Mouse (Mus musculus) MEL (cell line): ENCODE data around the gene Ubtd2. TPM values are rescaled to one million over a fixed set of nuclear protein-coding genes. Genes with fewer than 3 reads are reported as not detected.

Source experiments
- DNase-seq: peaks from one replicate; pipeline ENCODE4 v3.0.0; 2011; ENCODE audit warnings: low read depth, low spot score
- H3K27ac ChIP-seq: 2 replicates; pipeline ENCODE4 v1.5.1; 2012; ENCODE audit warnings: low read depth, mild to moderate bottlenecking, control low read depth, low read length, moderate library complexity; ENCODE audit not compliant: control insufficient read depth
- H3K27me3 ChIP-seq, 2 experiments: fragments of 150-350 bp in 1 of 2; sonication (generic) in 1 of 2; 2 replicates each; pipeline ENCODE4 v1.6.1; 2012; ENCODE audit warnings: low read length in 2 of 2, mild to moderate bottlenecking in 2 of 2, improper control_type of control experiment in 1 of 2, moderate library complexity in 1 of 2; ENCODE audit not compliant: insufficient read depth in 2 of 2, control insufficient read depth in 1 of 2
- H3K36me3 ChIP-seq, 2 experiments: 2 replicates each; pipeline ENCODE4 v1.6.1; 2012 to 2014; ENCODE audit warnings: low read length in 2 of 2, improper control_type of control experiment in 1 of 2, inconsistent platforms in 1 of 2, mild to moderate bottlenecking in 1 of 2; ENCODE audit not compliant: insufficient read depth in 2 of 2, control insufficient read depth in 1 of 2
- H3K4me1 ChIP-seq, 2 experiments: fragments of 150-350 bp in 1 of 2; sonication (generic) in 1 of 2; 2 replicates each; pipeline ENCODE4 v1.6.1; 2012; ENCODE audit warnings: low read length in 2 of 2, improper control_type of control experiment in 1 of 2, mild to moderate bottlenecking in 1 of 2; ENCODE audit not compliant: insufficient read depth in 2 of 2, control insufficient read depth in 1 of 2
- H3K4me3 ChIP-seq, 2 experiments: fragments of 150-350 bp in 1 of 2; sonication (generic) in 1 of 2; 2 replicates each; pipeline ENCODE4 v1.5.1; 2012; ENCODE audit warnings: low read depth in 2 of 2, low read length in 2 of 2, mild to moderate bottlenecking in 2 of 2, moderate library complexity in 2 of 2, control low read depth in 1 of 2, improper control_type of control experiment in 1 of 2; ENCODE audit not compliant: control insufficient read depth in 1 of 2, insufficient read depth in 1 of 2
- H3K79me2 ChIP-seq: 2 replicates; pipeline ENCODE4 v1.6.1; 2012; ENCODE audit warnings: mild to moderate bottlenecking, low read length, moderate library complexity; ENCODE audit not compliant: control insufficient read depth, poor library complexity, insufficient read depth
- H3K9ac ChIP-seq: 2 replicates; pipeline ENCODE4 v1.6.1; 2012; ENCODE audit warnings: low read depth, mild to moderate bottlenecking, control low read depth, low read length, moderate library complexity; ENCODE audit not compliant: control insufficient read depth, poor library complexity, severe bottlenecking
- H3K9me3 ChIP-seq: fragments of 150-350 bp; sonication (generic); replicated peaks from 2 replicates; pipeline ENCODE4 v1.6.1; 2012; ENCODE audit warnings: mild to moderate bottlenecking, low read length, improper control_type of control experiment, moderate library complexity; ENCODE audit not compliant: insufficient read depth
- BHLHE40 ChIP-seq: IDR thresholded peaks from 2 replicates; pipeline ENCODE4 v1.6.1; 2012; ENCODE audit warnings: low read depth, mild to moderate bottlenecking, inconsistent platforms, low read length, improper control_type of control experiment, borderline replicate concordance
- CHD1 ChIP-seq: IDR thresholded peaks from 2 replicates; pipeline ENCODE4 v1.6.1; 2012; ENCODE audit warnings: low read depth, mild to moderate bottlenecking, inconsistent platforms, low read length, improper control_type of control experiment
- CTCF ChIP-seq, 3 experiments: IDR thresholded peaks in 2 of 3; conservative IDR thresholded peaks in 1 of 3; 2 replicates each; pipeline ENCODE4 v1.5.1; 2011 to 2012; ENCODE audit warnings: low read length in 3 of 3, low read depth in 2 of 3, mild to moderate bottlenecking in 2 of 3, improper control_type of control experiment in 1 of 3, inconsistent platforms in 1 of 3, mixed read lengths in 1 of 3, moderate library complexity in 1 of 3; ENCODE audit not compliant: control insufficient read depth in 1 of 3, insufficient read depth in 1 of 3, poor library complexity in 1 of 3, severe bottlenecking in 1 of 3
- E2F4 ChIP-seq: IDR thresholded peaks from 2 replicates; pipeline ENCODE4 v1.6.1; 2011; ENCODE audit warnings: low read depth, low read length, improper control_type of control experiment, borderline replicate concordance
- ELF1 ChIP-seq: IDR thresholded peaks from 2 replicates; pipeline ENCODE4 v1.6.1; 2014; ENCODE audit warnings: low read depth, mild to moderate bottlenecking, inconsistent platforms, low read length, improper control_type of control experiment, moderate library complexity
- GABPA ChIP-seq: IDR thresholded peaks from 2 replicates; pipeline ENCODE4 v1.6.1; 2012; ENCODE audit warnings: low read depth, mild to moderate bottlenecking, inconsistent platforms, low read length, improper control_type of control experiment, moderate library complexity
- GATA1 ChIP-seq: IDR thresholded peaks from 2 replicates; pipeline ENCODE4 v1.6.1; 2011; ENCODE audit warnings: low read depth, low read length, improper control_type of control experiment
- HCFC1 ChIP-seq: IDR thresholded peaks from 2 replicates; pipeline ENCODE4 v1.6.1; 2012; ENCODE audit warnings: low read depth, mild to moderate bottlenecking, inconsistent platforms, low read length, improper control_type of control experiment, moderate library complexity
- JUND ChIP-seq: IDR thresholded peaks from 2 replicates; pipeline ENCODE4 v1.6.1; 2011; ENCODE audit warnings: low read depth, mild to moderate bottlenecking, improper control_type of control experiment, low read length
- KAT2A ChIP-seq: conservative IDR thresholded peaks from 2 replicates; pipeline ENCODE4 v1.6.1; 2012; ENCODE audit warnings: low read depth, low read length, improper control_type of control experiment, inconsistent platforms
- MAFK ChIP-seq: IDR thresholded peaks from 2 replicates; pipeline ENCODE4 v1.6.1; 2011; ENCODE audit warnings: low read depth, mild to moderate bottlenecking, low read length, improper control_type of control experiment, borderline replicate concordance
- MAX ChIP-seq: IDR thresholded peaks from 2 replicates; pipeline ENCODE4 v1.6.1; 2011; ENCODE audit warnings: low read length, improper control_type of control experiment
- MAZ ChIP-seq: IDR thresholded peaks from 2 replicates; pipeline ENCODE4 v1.6.1; 2012; ENCODE audit warnings: low read depth, mild to moderate bottlenecking, inconsistent platforms, low read length, improper control_type of control experiment
- MEF2A ChIP-seq: IDR thresholded peaks from 2 replicates; pipeline ENCODE4 v1.6.1; 2014; ENCODE audit warnings: low read depth, mild to moderate bottlenecking, inconsistent platforms, low read length, improper control_type of control experiment; ENCODE audit not compliant: poor library complexity, insufficient replicate concordance, severe bottlenecking; ENCODE audit errors: extremely low read depth
- MXI1 ChIP-seq: IDR thresholded peaks from 2 replicates; pipeline ENCODE4 v1.6.1; 2011; ENCODE audit warnings: mild to moderate bottlenecking, low read depth, low read length, improper control_type of control experiment
- MYB ChIP-seq: IDR thresholded peaks from 2 replicates; pipeline ENCODE4 v1.6.1; 2011; ENCODE audit warnings: mild to moderate bottlenecking, low read depth, low read length, improper control_type of control experiment
- MYC ChIP-seq: IDR thresholded peaks from 2 replicates; pipeline ENCODE4 v1.6.1; 2011; ENCODE audit warnings: low read depth, mild to moderate bottlenecking, low read length, improper control_type of control experiment, moderate library complexity
- NELFE ChIP-seq: IDR thresholded peaks from 2 replicates; pipeline ENCODE4 v1.6.1; 2011; ENCODE audit warnings: low read depth, low read length, improper control_type of control experiment
- NRF1 ChIP-seq: IDR thresholded peaks from 2 replicates; pipeline ENCODE4 v1.6.1; 2014; ENCODE audit warnings: low read depth, mild to moderate bottlenecking, inconsistent platforms, low read length, improper control_type of control experiment, moderate library complexity; ENCODE audit not compliant: poor library complexity, insufficient read depth, severe bottlenecking
- POLR2A ChIP-seq, 2 experiments: IDR thresholded peaks; 2 replicates each; pipeline ENCODE4 v1.6.1; 2011 to 2012; ENCODE audit warnings: low read length in 2 of 2, mild to moderate bottlenecking in 2 of 2, control low read depth in 1 of 2, improper control_type of control experiment in 1 of 2, low read depth in 1 of 2, moderate library complexity in 1 of 2; ENCODE audit not compliant: control insufficient read depth in 1 of 2, insufficient read depth in 1 of 2, poor library complexity in 1 of 2
- POLR2AphosphoS2 ChIP-seq: IDR thresholded peaks from 2 replicates; pipeline ENCODE4 v1.6.1; 2011; ENCODE audit warnings: low read length, improper control_type of control experiment
- POLR2AphosphoS5 ChIP-seq: IDR thresholded peaks from 2 replicates; pipeline ENCODE4 v1.6.1; 2012; ENCODE audit warnings: low read depth, borderline replicate concordance, mild to moderate bottlenecking, inconsistent platforms, low read length, moderate library complexity, mixed read lengths
- RCOR1 ChIP-seq: IDR thresholded peaks from 2 replicates; pipeline ENCODE4 v1.6.1; 2012; ENCODE audit warnings: low read depth, mild to moderate bottlenecking, inconsistent platforms, low read length, improper control_type of control experiment
- SMC3 ChIP-seq: IDR thresholded peaks from 2 replicates; pipeline ENCODE4 v1.6.1; 2011; ENCODE audit warnings: low read depth, low read length, improper control_type of control experiment
- TAL1 ChIP-seq: IDR thresholded peaks from 2 replicates; pipeline ENCODE4 v1.6.1; 2012; ENCODE audit warnings: mild to moderate bottlenecking, inconsistent platforms, low read length, moderate library complexity, mixed read lengths
- TBP ChIP-seq: IDR thresholded peaks from 2 replicates; pipeline ENCODE4 v1.8.0; 2011; ENCODE audit warnings: low read depth, low read length, improper control_type of control experiment
- USF1 ChIP-seq: IDR thresholded peaks from 2 replicates; pipeline ENCODE4 v1.6.1; 2014; ENCODE audit warnings: low read depth, mild to moderate bottlenecking, inconsistent platforms, low read length, improper control_type of control experiment, moderate library complexity
- USF2 ChIP-seq, 2 experiments: IDR thresholded peaks; 2 replicates each; pipeline ENCODE4 v1.6.1; 2011 to 2012; ENCODE audit warnings: improper control_type of control experiment in 2 of 2, low read length in 2 of 2, borderline replicate concordance in 1 of 2, inconsistent platforms in 1 of 2, low read depth in 1 of 2, mild to moderate bottlenecking in 1 of 2; ENCODE audit not compliant: insufficient read depth in 1 of 2
- ZC3H11A ChIP-seq: IDR thresholded peaks from 2 replicates; pipeline ENCODE4 v1.6.1; 2012; ENCODE audit warnings: low read depth, mild to moderate bottlenecking, inconsistent platforms, low read length, improper control_type of control experiment
- ZKSCAN1 ChIP-seq: IDR thresholded peaks from 2 replicates; pipeline ENCODE4 v1.6.1; 2012; ENCODE audit warnings: low read depth, mild to moderate bottlenecking, inconsistent platforms, low read length, improper control_type of control experiment, moderate library complexity
- ZNF384 ChIP-seq: IDR thresholded peaks from 2 replicates; pipeline ENCODE4 v1.6.1; 2012; ENCODE audit warnings: low read depth, mild to moderate bottlenecking, inconsistent platforms, low read length, improper control_type of control experiment
- polyA plus RNA-seq, 2 experiments: library from polyadenylated mRNA; stranded (reverse) in 1 of 2; unstranded in 1 of 2; fragments of >175 nt in 1 of 2; fragments of >200 nt in 1 of 2; gene quantifications; 2 replicates each; pipeline versions ENCODE4 v1.2.1 to v1.2.4; 2012; ENCODE audit warnings: low replicate concordance in 2 of 2, low read depth in 1 of 2; ENCODE audit not compliant: insufficient read length in 2 of 2, insufficient read depth in 1 of 2, missing spikeins in 1 of 2
- total RNA-seq: library from RNA; depleted of rRNA; stranded (reverse); fragments of 300-350 nt; gene quantifications from 2 replicates; pipeline ENCODE4 v1.2.3, GENCODE M21; 2012

The Ubtd2 gene
- total and polyA plus RNA-seq, 3 experiments = 25.7 to 28.7 TPM; not detected in 1

GRCm38 (mm10) chr11:32532765-32533481 is 77.8 kb downstream of the Ubtd2 start, which contains the start of gene Stk10 (continued):
- peak; percentile 77; the same call in 1 of the 2 replicates for TF ChIP-seq BHLHE40
- peak; percentile 91 for TF ChIP-seq HCFC1
- no peak; the same call in 1 of the 2 replicates for TF ChIP-seq MAX
- TF ChIP-seq, all 39 proteins: peak for 17

DNA sequence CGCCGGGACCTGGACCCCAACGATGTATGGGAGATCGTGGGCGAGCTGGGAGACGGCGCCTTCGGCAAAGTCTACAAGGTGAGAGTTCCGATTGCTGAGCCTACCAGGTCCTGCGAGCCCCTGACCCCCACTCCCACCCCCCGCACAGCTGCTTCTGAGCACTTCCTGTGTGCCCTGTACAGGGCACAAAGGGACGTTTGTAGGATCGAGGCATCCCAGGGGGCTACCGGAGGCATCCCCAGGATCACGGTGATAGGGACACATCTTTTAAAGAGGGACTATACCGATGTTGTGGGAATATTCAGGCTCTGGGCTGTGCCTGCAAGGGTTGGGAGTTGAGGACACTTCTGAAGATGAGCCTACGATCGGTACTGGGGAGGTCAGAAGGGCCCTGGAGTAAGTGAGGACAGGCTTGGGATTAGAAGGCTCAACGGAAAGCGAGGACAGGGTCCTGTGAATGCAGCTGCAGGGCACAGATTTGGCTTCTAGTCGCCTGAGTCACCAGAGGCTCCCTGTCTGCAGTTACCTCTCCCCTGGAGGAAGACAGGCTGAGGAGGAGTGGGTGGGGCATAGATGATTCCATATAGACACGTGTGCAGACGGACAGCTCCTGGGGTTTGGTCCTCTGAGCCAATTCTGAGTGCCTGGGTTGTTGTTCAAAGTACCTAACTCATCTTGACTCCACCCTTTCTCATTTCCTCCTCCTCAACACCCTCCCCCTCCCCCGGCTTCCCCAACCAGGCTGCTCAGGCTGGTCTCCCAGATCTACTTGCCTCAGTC is 78.5 kb downstream of the Ubtd2 start:
- DNase-seq = peak; percentile 93
- no peaks in the 10 kb centered on the region for H3K9me3 ChIP-seq
- H3K36me3 ChIP-seq = peaks cover 0 to 10% of the 10 kb centered on the region in 2 experiments; a peak in 2 of 4 replicates
- peaks cover 0 to 18% of the 10 kb centered on the region in 2 experiments; a peak in 2 of 4 replicates for H3K4me1 ChIP-seq
- no peaks in the 10 kb centered on the region for H3K27me3 ChIP-seq
- H3K4me3 ChIP-seq = peak overlapping the region; percentile 88 to 95
- H3K27ac ChIP-seq = peak overlapping the region; percentile 50
- peaks cover 8% of the 10 kb centered on the region for H3K79me2 ChIP-seq
- H3K9ac ChIP-seq = peak overlapping the region; percentile 91
- TF ChIP-seq GATA1 = no peak
- no peak for TF ChIP-seq RCOR1
- TF ChIP-seq NRF1 = no peak
- no peak for TF ChIP-seq ZNF384
- peak; percentile 38; the same call in 1 of the 2 replicates for TF ChIP-seq TBP
- TF ChIP-seq SMC3 = no peak
- TF ChIP-seq CHD1 = no peak
- TF ChIP-seq MYC = peak; percentile 75; the same call in 1 of the 2 replicates
- TF ChIP-seq JUND = no peak
- no peak for TF ChIP-seq POLR2AphosphoS5
- no peak for TF ChIP-seq KAT2A
- no peak for TF ChIP-seq CTCF (IDR thresholded peaks at IDR 0.05 in 2 of 3, conservative IDR thresholded peaks at IDR 0.05 in 1 of 3; ENCODE audit: control insufficient read depth in 1 of 3, insufficient read depth in 1 of 3, low read depth in 2 of 3, low read length in 3 of 3, poor library complexity in 1 of 3, severe bottlenecking in 1 of 3)
- TF ChIP-seq HCFC1 = 0 out of 2 replicates have a peak, but pooled peaks have one; percentile 29
- TF ChIP-seq ELF1 = 0 out of 2 replicates have a peak, but pooled peaks have one; percentile 22
- peak in 1 of 2 experiments; percentile 25; a peak in 1 of 4 replicates for TF ChIP-seq POLR2A (IDR thresholded peaks at IDR 0.05; ENCODE audit: control insufficient read depth in 1 of 2, insufficient read depth in 1 of 2, low read depth in 1 of 2, low read length in 2 of 2, poor library complexity in 1 of 2)
- TF ChIP-seq NELFE = no peak
- no peak for TF ChIP-seq USF2 (IDR thresholded peaks at IDR 0.05; ENCODE audit: borderline replicate concordance in 1 of 2, insufficient read depth in 1 of 2, low read depth in 1 of 2, low read length in 2 of 2)
- no peak for TF ChIP-seq MAFK
- no peak for TF ChIP-seq GABPA
- TF ChIP-seq MXI1 = peak; percentile 98
- no peak for TF ChIP-seq E2F4
- no peak for TF ChIP-seq MEF2A
- TF ChIP-seq ZKSCAN1 = no peak
- peak; percentile 40; the same call in 1 of the 2 replicates for TF ChIP-seq BHLHE40
- no peak for TF ChIP-seq ZC3H11A
- peak; percentile 90 for TF ChIP-seq MAX
- TF ChIP-seq USF1 = peak; percentile 79
- TF ChIP-seq MYB = no peak
- no peak for TF ChIP-seq POLR2AphosphoS2
- TF ChIP-seq MAZ = peak; percentile 54; the same call in 1 of the 2 replicates
- TF ChIP-seq TAL1 = peak; percentile 16; the same call in 1 of the 2 replicates
